Mouse (Mus musculus) embryo, embryonic 11 days (tissue): ENCODE data around the gene Smg6.
A peak's percentile ranks its signal among the peaks of the same experiment; 100 is the strongest.

Source experiments
- DNase-seq: peaks from one replicate; pipeline ENCODE4 v3.0.0-alpha.2; 2015

The Smg6 gene

GRCm38 (mm10) chr11:75154053-75154585 lies 228.5 kb downstream of the Smg6 start:
- no peak for DNase-seq

DNA sequence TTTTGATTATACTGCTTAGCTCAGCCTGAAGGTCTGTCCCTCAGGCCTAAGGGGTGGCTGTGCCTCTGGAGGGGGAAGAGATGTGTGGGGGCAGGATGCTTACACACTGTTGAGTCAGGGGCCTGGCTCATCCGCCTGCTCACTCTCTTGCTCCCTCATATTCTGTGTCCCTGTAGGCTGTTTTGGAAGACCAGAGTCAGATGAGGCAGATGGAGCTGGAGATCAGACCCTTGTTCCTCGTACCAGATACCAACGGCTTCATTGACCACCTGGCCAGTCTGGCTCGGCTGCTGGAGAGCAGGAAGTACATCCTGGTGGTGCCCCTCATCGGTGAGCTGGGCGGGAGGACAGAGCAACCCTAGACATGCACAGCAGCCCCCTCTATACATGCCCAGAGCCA lies 230.4 kb downstream of the Smg6 start:
- no peak for DNase-seq

DNA sequence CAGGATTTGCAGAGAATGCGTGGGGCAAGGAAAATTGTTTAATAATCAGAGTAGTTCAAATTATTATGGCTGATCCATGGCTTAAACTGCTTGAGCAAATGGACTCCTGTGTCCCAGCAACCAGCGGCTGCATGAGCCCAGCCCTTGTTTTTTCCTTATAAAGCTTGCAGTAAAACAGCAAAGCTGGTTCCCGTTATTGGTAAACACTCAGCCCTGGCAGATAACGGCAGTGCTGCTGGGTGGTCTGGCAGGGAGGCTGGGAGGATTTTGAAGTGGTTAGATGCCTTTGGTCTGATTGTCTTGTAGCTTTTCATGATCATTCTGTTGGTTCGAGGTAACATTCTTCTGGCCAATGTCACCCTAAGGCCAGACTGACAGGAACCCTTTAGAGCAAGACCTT lies 230.8 kb downstream of the Smg6 start:
- DNase-seq = no peak

DNA sequence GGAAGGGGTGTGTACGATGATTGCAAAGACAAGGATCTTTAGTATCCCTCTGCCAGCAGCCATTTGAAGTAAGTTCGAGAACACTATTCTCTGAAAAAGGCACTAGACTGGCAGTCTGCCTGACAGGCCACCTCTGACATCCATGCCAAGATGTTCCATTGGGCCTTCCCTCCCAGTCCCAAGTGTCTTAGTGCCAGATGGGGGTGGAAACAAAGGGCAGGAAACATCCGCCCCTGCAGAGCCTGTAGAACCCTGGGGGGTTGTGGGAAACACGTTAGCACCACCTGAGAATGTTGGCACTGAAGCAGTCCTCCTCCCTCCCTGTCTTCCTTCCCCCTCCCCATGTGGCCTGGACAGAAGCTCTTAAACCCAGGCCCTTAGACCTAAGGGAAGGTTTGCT lies 231.4 kb downstream of the Smg6 start:
- DNase-seq = no peak

DNA sequence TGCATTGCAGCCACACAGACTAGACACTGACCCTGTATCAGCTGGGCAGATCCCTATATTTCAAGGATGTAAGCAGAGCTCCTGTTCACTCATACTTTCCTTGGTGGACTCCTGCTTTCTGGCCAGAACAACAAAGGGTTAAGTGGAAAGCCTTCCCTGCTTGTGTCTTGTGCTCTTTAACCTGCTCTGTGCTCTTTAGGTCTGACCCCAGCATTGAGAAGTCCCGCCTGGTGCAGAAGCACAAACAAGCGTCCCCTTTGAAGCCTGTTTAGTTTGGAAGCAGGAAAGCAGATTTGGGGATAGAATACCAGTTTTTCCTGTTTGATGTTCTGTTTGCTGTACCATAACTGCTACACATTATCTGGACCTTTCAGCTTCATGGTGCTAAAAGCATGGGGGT lies 232.3 kb downstream of the Smg6 start:
- no peak for DNase-seq

GRCm38 (mm10) chr11:75158432-75158831 lies 232.8 kb downstream of the Smg6 start:
- no peak for DNase-seq

DNA sequence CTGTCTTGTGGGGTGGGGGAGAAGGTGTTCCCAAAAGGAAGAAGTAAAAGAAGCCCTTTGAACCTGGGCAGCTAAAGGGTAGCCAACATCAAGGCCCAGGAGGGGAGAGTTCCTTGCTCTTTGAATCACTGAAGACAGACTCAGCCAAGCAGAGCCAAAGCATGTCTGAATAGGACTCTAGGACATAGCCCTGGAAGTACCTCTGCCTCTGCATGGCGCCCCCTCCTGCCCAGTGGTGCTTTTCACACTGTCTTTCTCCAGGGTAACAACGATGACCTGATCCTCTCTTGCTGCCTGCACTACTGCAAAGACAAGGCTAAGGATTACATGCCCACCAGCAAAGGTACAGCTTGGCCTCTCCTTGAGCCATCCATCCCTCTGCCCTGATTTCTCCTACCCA lies 233.9 kb downstream of the Smg6 start:
- no peak for DNase-seq

GRCm38 (mm10) chr11:75160954-75161353 lies 235.3 kb downstream of the Smg6 start:
- no peak for DNase-seq

DNA sequence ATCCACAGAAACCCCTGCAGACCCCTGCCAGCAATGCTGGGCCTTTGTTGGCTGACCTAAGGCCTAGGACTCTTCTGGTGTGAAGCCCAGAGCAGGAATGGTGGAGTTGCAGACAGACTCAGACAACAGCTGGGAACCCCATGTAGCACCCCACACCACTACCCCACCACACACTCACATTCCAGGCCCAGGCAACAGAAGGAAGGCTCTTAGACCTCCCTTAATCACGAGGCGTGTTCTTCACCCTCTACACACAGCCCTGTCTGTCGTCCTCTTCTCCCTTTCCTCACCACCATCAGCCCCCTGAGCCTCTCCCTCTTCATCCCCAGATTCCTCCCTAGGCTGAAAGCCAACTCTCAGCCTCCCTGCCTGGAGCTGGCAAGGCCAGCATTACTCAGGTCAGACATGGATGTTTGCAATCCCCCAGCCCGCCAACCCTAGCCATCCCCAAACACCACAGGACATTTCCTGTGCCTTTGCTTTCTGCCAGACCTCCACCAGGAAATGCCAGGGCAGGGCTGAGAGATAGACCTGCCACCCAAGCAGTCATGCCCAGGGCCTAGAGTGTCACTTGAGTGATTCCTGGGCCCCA lies 235.9 kb downstream of the Smg6 start:
- no peak for DNase-seq

DNA sequence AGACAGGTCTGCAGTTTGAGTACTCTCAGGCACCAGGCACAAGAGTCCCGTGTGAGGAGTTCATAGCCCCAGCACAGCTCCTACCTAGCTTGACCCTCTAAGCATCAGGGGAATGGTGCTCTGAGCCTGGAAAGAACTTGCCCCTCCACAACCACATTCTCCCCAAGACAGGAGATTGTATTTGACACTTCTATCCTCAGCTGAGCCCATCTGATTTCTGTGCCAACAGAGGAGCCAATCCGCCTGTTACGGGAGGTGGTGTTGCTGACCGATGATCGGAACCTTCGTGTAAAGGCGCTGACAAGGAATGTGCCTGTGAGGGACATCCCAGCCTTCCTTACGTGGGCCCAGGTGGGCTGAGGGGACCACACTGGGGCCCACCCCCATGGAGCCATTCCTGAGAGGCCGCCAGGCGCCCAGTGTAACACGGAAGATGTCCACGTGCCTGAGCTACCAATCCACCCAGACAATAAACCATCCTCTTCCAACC lies 237.0 kb downstream of the Smg6 start:
- DNase-seq = no peak

- DNase-seq = no peak
Observed at GRCm38 (mm10) chr11:75163379-75163778, 237.8 kb downstream of the Smg6 start.

DNA sequence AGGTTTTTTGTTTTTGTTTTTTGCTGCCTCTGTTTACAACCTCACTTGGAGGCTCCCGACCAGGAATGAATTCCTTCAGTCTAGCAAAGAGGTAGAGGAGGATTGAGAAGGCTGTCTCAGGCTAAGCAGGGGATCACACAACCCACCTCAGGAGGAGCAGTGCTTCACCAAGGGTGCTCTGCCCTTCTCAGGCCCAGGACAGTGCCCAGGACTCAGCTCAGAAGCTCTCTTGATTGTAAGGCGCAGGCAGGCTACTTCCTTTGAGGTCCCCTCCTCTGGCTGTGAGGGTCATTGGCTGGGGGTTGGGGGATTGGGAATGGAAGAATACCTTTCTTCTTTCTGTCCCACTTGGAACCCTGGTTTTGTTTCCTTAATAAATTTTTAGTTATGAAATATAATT lies 238.4 kb downstream of the Smg6 start:
- no peak for DNase-seq

- DNase-seq = no peak
Observed at GRCm38 (mm10) chr11:75164750-75165149, 239.1 kb downstream of the Smg6 start.

DNA sequence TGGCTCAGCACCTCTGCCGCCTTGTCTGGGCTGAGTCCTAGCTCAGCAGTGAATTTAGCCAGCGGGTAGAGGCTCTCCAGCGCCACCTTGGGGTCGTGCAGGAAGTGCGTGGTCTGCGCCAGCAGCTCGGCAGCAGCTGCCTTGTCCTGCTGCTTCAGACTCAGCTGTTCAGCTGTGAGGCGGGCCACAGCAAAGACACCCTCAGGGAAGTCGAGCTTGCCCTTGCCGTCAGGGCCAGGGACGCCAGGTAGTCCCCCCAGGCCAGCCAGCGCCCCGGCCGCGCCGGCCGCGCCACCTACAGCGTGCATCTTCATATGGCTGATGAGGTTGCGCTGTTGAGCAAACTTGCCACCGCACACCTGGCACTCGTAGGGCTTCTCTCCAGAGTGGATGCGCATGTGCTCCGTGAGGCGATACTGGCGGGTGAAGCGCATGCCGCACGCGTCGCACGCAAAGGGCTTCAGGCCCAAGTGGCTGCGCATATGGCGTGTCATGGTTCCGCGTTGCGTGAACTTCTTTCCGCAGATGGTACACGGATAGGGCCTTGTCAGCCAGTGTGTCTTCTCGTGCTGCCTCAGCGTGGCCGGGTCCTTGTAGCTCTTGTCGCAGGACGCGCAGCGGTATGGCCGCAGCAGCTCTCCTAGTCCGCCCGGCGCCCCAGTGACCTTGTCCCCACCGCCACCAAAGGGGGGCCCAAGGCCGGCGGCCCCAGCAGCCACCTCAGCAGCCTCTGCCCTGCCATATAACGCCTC lies 240.0 kb downstream of the Smg6 start:
- peak; percentile 60 for DNase-seq

GRCm38 (mm10) chr11:75166193-75166842 lies 240.7 kb downstream of the Smg6 start:
- DNase-seq = no peak

- peak; percentile 58 for DNase-seq
Observed at GRCm38 (mm10) chr11:75166861-75167642, 241.4 kb downstream of the Smg6 start.

DNA sequence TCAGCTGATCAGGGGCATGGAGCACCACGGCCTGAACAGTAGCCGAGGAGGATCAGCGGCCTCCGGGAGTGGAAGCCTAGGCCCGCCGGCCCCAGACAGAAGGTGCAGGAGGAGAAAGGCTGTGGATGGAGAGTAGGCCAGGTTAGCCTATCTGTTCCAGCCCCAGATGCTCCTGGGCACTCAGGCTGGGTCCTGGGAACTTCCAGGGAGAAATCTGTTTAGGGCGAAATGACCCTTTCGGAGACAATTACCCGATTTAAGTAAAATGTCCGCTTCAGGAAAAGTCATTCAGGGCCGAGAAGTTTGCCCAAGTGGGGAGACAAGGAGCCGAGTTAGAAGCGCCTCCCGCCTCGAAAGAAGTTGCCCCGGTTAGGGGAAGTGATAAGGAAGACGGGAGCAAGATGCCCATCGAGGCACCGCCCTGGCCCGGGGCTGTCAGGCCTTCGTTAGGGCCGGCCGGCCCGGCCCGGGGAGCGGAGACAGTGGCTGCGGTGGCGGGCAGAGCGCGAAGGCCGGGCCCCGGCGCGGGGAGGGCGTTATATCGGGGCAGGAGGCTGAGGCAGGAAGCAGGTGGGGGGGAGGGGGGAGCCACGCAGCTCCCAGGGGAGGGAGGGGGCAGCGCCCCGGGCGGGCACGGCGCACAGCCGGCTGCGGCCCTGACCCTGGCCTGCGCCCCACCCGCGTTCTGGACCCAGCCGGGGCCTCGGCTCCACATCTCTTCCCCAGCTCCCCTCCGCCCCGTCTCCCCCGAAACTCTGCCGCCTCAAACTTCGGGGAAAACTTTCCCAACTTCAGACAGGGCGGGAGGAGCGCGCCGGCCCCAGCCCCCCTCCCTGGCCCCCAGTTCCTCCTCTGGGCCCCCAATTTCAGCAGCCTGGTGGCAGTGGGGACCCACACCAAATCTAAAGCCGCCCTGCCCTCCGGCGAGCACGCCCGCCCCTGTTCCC lies 242.3 kb downstream of the Smg6 start:
- peak; percentile 40 for DNase-seq

GRCm38 (mm10) chr11:75168590-75169361 lies 243.2 kb downstream of the Smg6 start:
- DNase-seq = peak; percentile 90

GRCm38 (mm10) chr11:75169405-75170080 lies 243.9 kb downstream of the Smg6 start, which contains the start of gene Hic1:
Gene Hic1 (minus strand): TSS chr11:75169519.
- no peak for DNase-seq

DNA sequence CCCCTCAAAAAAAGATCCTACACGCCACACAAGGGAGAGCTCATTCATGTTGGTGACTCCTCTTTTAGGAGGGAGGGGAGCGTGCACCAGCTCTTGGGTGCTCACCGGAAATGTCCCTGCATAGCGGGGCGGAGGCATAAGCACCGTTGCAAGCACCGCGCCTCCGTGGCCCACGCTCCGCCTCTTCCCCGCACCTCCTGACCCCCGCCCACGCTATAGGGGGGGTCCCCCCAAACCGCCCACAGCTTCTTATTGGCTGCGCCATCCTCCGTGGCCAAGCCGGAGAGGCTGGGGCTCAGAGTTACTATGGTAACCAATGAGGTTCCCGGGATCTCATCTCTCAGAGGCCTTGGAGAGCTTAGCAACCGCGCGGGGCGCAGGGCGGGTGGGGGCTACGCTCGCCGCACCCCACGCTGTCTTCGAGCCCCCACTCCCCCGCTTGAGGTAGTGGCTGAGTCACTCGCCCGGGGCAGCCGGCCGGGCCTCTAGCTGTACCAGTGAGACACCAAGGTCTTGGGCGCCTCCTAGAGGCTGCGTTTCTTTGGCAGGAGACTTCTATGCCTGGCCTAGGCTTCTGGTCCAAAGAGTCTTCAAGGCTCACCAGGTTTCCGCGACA lies 244.6 kb downstream of the Smg6 start:
- peak; percentile 93 for DNase-seq
